Mouse (Mus musculus): ENCODE results near the gene Prrg2. TPM values are rescaled to one million over a fixed set of nuclear protein-coding genes. Genes with fewer than 3 reads are reported as not detected.
"Not testable (repeated sequence)": the region's sequence is repeated elsewhere in the genome, so short reads cannot be mapped to it uniquely, and the experiment has no call there.

The Prrg2 gene
- total RNA-seq, 1 experiment from 2014 or later: 21.8 TPM

DNA sequence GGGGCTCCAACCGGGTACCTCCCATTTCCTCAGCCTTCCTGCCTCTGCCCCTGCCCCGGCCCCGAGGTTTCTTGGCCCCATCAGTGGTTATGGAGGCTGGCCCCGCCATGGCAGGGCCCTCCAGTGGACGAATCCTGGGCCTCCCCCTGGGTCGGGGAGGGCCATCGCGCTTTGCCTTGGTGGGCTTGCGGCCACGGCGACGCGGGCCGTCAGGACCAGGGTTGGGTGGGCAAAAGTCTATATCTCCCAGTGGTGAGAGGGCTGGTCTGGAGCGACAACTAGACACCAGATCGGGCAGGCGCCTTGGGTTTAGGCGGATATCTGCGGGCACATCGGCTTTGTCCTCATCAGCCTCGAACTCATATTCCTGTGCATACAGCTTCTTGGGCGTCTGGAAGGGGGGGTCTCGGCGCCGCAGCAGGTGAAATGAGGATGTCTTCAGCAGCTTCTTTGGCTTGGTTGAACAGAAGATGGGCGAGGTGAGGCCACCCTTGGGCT is 15.6 kb downstream of the Prrg2 start:
- ATAC-seq (ENCODE audit: extremely low read depth, insufficient number of reproducible peaks, low FRiP score, poor library complexity, severe bottlenecking): no peak

DNA sequence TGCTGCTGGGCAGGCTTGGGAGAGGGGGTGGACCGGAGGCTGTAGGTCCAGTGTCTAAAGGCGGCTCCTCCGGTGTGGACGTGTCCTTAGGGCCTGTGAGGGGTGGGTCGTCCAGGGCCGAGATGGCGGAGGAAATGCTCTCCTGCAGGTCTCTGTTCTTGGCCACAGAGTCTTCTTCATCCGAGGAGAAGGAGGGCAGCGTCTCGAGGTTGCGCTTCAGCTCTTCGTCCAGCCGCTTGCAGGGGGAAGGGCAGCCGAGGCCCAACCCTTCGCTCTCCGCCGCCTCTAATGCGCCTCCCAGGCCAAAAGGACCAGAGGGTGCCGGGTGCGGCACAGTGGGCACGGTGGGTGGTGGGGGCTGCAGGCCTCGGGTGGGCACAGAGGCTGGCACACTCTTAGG is 16.7 kb downstream of the Prrg2 start:
- ATAC-seq (ENCODE audit: extremely low read depth, insufficient number of reproducible peaks, low FRiP score, poor library complexity, severe bottlenecking): no peak

DNA sequence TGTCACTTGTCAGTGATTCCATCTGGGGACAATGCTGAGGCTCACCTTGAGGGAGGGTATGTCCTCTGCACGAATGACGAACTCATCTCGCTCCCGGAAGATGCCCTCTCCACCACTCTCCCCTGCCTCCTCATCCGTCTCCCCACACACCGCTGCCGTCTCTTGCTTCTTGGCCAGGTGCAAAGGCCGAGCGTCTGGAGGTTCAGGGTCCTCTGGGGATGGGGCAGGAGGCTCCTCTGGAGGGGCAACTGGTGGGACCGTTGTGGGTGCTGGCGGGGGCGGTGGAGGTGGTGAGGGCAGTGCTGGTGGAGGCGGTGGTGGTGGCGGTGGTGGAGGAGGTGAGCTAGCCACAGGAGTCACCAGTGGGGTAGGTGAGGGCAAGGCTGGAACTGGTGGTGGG is 19.2 kb downstream of the Prrg2 start:
- no peak for ATAC-seq (ENCODE audit: extremely low read depth, insufficient number of reproducible peaks, low FRiP score, poor library complexity, severe bottlenecking)

DNA sequence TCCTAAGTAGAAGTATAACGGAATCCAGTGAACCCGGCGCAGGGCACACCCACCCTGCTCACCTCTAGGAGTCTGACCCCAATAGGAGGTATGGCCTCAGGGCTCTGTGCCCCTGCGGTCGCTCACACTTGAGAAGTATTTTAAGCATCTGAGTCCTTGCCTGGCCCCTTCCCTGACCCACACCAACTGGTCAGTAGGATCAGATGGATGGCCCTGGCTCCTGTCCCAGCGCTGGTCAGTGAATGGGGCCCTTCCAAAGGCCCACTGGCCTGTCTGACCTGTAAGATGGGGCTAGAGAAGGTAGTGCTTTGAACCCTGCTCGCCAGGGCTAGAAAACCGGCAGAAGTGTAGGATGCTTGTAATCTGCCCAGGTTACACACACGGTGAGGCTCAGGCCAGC is 21.6 kb downstream of the Prrg2 start:
- no peak for ATAC-seq (ENCODE audit: extremely low read depth, insufficient number of reproducible peaks, low FRiP score, poor library complexity, severe bottlenecking)

DNA sequence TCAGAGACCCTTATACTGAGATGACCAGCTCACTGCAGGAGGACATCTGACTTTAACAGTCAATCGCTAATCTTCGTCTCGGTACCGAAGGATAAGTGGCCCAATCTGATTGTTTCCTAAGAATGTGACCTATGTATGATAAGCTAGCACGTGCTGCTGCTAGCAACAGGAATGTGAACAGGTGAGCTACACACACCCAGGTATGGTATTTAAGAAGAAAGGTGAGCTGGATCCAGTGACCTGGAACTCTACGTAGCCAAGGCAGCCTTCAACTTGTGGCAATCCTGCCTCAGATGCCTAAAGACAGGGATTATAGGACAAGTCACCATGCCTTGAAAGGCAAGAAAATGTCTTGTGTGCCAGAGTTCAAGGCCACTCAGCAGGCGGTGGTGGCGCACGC is 24.1 kb downstream of the Prrg2 start:
- ATAC-seq (ENCODE audit: extremely low read depth, insufficient number of reproducible peaks, low FRiP score, poor library complexity, severe bottlenecking): no peak

DNA sequence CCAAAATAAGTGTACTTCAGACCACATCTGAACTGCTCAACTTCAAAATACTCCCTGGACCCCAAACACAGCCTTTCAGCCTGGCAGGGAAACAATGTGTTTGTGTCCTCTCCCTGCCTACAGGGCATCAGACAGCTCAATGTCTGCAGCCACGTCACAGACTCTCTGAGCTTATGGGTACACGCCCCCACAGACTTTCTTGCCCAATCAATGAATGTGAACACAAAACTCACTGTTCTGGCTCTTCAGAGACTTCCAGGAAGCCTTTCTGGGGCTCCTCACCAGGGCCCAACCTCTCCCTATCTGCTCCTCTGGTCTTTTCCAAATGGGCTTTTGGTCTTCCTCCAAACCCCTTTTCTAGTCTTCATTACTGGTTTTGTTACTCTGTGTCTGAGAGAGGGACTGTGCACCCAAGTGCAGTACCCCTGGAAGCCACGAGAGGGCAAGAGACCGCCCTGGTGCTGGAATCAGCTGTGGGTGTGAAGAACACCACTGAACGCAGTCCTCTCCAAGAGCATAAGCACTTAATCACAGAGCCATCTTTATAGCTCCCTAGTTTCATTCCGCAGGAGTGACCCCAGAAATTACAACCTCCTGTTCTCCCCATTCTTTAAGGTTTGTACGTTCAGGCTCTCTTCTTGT is 24.6 kb downstream of the Prrg2 start:
- ATAC-seq (ENCODE audit: extremely low read depth, insufficient number of reproducible peaks, low FRiP score, poor library complexity, severe bottlenecking): peak; percentile 49

DNA sequence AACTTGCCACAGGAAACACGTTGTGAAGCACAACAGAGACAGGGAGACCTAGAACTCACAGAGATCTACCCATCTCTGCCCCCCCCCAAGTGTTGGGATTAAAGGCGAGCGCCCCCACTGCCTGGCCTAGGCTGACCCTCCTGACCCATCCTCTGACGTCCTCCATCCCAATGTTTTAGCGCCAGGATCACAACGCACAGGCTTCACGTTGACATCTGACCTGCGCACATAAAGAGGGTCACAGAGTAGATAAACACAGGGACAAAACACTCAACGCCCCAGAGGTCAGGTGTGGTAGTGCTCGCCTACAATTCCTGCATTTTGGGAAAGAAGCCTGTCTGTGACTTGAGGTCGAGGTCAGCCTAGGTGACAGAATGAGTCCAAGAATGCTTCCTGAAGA is 25.8 kb downstream of the Prrg2 start:
- ATAC-seq (ENCODE audit: extremely low read depth, insufficient number of reproducible peaks, low FRiP score, poor library complexity, severe bottlenecking): no peak

DNA sequence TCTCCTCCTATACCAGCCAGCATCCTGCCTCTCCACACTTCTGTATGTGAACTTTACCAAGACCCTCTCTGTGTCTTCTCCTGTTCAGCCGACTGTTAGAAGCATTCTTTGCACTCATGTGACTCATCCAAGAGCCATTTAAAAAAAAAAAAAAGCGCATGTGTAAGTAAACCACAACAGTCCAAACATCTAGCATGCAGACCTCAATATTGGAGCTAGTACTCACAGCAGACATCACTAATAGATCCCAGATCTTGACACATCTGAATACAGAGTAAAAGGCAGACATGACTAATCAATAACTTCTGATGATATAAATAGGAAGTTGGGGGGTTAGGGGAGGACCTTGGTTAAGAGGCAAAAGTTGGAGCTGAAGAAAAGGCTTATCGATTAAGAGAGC is 26.8 kb downstream of the Prrg2 start:
- no peak for ATAC-seq (ENCODE audit: extremely low read depth, insufficient number of reproducible peaks, low FRiP score, poor library complexity, severe bottlenecking)

DNA sequence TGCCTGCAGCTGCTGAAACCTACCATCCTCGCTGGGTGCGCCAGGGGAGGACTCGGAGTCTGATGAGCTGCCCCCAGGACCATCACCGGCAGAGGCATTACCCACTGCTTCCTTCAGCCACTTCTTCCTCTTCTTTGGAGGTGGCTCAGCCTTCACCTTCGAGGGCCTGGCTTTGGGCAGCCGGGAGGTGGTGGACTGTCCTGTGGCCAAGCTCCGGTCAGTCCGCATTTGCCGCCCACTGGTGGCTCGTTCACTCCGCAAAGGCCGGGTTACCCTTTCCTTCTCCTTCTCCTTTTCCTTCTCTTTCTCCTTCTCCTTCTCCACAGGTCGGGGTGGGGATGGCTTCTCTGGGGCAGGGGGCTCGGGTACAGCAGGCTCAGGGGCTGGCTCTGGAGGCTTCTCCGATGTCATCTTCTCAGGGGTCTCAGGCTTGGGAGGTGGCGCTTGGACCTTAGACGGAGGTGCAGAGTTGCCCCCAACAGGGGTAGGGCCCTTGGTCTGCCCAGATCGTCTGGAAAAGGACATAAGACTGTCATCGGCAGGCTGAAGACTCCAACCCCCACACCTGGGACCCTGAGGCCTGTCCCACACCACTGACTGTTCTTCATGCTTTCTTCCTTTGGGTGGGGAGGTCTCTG is 28.6 kb downstream of the Prrg2 start:
- no peak for ATAC-seq (ENCODE audit: extremely low read depth, insufficient number of reproducible peaks, low FRiP score, poor library complexity, severe bottlenecking)

DNA sequence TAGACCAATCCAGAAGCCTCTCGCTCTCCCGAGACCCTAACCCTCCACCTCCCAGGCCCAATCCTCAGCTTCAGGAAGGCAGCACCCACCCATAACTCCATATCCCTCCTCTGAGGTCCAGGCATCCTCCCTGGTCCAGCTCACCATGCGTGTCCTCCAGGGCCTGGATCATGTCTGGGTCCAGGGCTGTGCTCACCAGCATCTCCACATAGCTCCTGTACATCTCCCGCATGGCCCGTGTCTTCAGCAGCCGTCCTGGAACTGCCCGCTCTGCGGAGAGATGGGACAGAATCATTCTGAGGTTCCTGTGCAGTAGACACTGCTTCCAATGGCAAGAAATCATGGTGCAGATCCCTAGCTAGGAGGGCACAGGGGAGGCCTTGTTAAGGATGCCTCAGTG is 31.6 kb downstream of the Prrg2 start:
- no peak for ATAC-seq (ENCODE audit: extremely low read depth, insufficient number of reproducible peaks, low FRiP score, poor library complexity, severe bottlenecking)

DNA sequence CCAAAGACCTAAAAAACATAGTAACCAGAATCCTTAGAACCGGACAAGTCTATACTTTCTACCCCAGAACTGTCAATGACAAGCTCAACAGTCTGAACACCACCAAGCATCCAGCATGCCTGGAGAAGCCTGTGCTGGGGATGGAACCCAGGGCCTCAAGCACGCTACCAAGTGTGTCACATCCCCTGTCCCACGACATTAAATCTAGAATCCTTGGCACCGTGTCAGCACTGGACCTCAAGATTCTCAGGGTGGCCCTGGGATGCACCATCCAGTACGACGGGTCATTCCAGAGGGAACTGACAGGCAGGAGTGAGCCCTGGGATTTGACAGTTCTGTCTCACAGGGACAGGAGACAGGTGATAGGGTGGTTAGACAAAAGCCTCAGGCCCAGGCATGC is 32.5 kb downstream of the Prrg2 start:
- no peak for ATAC-seq (ENCODE audit: extremely low read depth, insufficient number of reproducible peaks, low FRiP score, poor library complexity, severe bottlenecking)

DNA sequence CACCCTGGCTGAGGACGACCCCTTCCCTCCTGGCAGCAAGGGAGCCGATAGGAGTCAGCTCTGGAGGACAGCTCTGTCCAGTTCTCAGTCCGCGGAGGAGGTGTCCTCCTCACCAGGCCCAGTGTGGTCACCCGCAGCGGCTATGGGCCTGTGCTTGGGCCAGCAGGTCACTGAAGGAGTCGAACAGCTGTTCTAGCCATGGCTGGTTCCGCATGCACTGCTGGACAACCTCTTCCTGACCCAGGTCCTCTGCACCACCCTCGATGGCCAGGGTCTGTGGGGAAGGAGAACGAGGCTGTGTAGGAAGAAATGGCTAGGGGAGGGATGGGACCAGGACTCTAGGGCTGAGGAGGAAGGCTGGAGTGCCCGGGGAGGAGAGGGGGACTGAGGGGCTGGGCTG is 34.1 kb downstream of the Prrg2 start:
- ATAC-seq (ENCODE audit: extremely low read depth, insufficient number of reproducible peaks, low FRiP score, poor library complexity, severe bottlenecking): no peak

DNA sequence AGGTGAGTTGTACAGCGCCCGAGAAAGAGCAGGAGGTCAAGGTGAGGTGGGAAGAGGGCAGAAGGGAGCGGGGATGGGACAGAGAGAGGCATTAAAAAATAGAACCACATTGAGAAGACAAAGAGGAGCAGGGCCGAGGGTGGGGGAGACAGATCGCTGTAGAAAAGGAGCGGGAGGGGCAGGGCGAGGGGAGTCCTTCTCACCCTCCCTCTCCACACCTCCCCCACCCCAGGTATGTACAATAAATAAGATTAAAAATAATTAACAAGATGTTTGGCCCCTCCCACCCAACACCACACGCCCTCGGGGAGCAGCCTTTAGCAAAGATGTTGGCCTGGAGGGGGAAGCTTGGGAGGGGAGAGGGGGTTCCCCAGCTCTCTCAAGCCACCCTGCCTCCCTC is 34.7 kb downstream of the Prrg2 start:
- no peak for ATAC-seq (ENCODE audit: extremely low read depth, insufficient number of reproducible peaks, low FRiP score, poor library complexity, severe bottlenecking)

DNA sequence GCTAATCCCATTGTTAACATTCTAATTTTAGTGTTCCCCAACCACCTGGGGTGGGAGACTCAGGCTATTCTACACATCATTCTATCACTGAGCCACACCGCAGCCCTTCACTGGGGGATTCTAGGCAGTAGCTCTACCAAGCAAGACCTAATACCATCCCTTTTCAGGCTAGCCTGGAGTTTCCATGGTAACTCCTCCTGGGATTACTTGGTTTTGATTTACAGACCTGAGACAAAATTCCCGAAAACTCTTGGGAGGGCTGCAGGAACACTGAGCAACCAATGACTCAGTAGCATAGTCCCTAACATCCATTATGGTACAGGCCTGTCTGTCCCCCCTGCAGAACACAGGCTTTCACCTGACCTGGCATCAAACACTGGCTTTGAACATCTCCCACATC is 36.2 kb downstream of the Prrg2 start:
- no peak for ATAC-seq (ENCODE audit: extremely low read depth, insufficient number of reproducible peaks, low FRiP score, poor library complexity, severe bottlenecking)

DNA sequence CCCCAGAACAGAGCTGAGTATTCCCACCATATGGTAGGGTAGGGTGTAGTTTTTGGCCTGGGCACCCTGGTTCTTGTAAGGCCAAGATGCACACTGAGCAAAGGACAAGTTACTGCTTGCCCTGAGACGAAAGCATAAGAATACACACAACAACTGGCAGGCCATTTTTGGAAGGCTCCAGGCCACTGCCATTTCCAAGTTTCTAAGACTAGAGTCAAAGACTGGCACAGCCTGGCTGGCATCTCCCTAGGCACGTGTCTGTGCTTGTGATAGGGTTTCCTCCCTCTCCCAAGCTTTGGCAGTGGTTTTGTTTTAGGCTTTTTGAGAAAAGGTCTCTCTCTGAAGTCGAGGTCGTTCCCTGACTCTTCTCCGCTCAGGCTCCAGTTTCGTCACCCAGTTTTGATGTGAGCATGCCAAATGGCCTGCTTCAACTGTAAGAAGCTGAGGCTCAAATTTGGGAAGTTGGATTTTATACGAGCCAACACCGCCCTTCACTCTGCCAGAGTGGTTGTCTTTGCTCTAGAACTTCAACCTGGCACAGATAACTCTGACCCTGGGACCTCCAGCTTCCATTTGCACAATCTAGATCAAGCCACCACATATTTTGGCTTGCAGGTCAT is 36.8 kb downstream of the Prrg2 start:
- no peak for ATAC-seq (ENCODE audit: extremely low read depth, insufficient number of reproducible peaks, low FRiP score, poor library complexity, severe bottlenecking)

DNA sequence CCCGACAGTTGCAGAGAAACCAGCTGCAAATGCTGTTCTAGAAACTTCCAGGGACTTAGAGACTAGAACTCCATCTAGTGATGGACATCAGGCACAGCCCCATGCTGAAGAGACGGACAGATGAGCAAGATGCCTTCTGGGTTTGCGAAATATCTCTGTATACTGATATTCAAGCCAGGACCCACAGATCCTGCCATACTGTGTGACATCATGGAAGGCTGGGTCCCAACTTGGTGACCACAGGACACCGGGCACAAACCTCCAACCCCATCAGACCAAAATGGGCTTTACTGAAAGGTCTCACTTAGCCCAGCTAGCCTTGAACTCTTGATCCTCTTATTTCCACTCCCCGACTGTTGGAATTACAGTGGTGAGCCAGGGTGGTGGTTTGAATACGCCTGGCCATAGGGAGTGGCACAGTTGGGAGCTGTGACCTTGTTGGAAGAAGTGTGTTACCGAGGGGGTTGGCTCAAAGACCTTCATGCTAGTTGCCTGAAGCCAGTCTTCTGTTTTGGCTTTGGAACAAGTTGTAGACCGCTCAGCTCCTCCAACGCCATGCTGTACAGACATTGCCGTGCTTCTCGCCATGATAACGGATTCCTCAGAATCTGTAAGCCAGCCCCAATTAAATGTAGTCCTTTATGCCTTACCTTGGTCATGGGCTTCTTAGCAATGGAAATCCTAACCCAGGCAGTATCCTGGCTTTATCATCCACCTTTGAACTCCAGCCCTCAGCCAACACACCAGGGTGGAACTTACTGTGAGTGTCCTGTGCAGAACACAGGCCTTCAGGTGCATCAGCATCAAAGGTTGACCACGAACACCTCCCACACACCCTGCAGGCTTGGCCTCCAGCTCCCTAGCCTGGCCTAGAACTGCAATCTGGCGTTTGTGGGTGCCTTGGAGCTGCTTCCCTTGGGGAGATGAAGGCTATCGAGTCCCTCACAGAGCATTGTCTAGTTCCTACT is 37.9 kb downstream of the Prrg2 start:
- ATAC-seq (ENCODE audit: extremely low read depth, insufficient number of reproducible peaks, low FRiP score, poor library complexity, severe bottlenecking): no peak

DNA sequence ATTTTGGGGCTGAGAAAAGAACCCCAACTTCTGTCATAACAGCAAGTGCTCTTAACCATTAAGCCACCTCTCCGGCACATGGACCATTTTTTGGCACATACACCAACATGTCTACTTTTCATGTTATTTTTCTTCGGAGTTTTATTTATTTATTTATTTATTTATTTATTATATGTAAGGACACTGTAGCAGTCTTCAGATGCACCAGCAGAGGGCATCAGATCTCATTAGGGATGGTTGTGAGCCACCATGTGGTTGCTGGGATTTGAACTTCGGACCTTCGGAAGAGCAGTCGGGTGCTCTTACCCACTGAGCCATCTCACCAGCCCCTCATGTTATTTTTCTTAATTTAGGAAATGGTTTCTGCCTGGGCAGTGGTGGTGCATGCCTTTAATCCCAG is 38.8 kb downstream of the Prrg2 start:
- ATAC-seq (ENCODE audit: extremely low read depth, insufficient number of reproducible peaks, low FRiP score, poor library complexity, severe bottlenecking): not testable (repeated sequence)

DNA sequence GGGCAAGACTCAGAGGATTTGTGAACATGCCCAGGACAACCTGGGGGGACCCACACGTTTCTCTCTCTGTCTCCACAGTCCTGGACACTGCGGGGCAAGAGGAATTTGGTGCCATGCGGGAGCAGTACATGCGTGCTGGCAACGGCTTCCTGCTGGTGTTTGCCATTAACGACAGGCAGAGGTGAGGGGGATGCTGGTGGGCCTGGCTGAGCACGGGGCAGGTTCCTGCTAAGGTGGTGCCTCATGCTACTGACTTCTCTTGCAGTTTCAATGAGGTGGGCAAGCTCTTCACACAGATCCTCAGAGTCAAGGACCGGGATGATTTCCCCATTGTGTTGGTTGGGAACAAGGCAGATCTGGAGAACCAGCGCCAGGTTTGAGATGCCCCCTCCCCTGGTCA is 42.3 kb downstream of the Prrg2 start:
- no peak for ATAC-seq (ENCODE audit: extremely low read depth, insufficient number of reproducible peaks, low FRiP score, poor library complexity, severe bottlenecking)

DNA sequence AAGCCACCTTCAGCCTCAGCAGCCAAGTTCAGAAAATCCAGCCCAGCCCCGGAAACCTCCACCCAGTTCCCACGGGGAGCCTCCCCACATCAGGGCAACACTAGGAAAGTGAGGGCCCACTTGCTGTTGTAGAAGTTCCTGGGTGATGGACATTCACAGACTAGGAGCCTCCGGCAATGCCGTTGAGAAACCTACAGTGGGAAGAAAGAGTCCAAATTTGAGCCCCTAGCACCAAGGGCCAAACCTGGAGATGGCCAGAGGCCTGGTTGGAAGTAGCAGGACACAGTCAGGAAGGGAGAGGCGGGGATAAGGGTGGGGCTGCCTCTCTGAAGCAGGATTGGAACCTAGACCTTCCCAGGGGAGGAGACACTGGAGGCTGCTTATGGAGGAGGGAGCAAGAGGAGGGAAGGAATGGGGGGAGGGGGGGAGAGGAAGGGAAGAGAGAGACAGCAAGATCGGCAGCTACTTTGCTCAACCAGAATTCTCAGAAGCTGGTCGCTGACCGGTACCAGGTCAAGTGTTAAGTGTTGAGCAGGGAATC is 43.4 kb downstream of the Prrg2 start:
- no peak for ATAC-seq (ENCODE audit: extremely low read depth, insufficient number of reproducible peaks, low FRiP score, poor library complexity, severe bottlenecking)
